11 mouse cellular contexts compared by ENCODE assay signal in the genomic region with DNA sequence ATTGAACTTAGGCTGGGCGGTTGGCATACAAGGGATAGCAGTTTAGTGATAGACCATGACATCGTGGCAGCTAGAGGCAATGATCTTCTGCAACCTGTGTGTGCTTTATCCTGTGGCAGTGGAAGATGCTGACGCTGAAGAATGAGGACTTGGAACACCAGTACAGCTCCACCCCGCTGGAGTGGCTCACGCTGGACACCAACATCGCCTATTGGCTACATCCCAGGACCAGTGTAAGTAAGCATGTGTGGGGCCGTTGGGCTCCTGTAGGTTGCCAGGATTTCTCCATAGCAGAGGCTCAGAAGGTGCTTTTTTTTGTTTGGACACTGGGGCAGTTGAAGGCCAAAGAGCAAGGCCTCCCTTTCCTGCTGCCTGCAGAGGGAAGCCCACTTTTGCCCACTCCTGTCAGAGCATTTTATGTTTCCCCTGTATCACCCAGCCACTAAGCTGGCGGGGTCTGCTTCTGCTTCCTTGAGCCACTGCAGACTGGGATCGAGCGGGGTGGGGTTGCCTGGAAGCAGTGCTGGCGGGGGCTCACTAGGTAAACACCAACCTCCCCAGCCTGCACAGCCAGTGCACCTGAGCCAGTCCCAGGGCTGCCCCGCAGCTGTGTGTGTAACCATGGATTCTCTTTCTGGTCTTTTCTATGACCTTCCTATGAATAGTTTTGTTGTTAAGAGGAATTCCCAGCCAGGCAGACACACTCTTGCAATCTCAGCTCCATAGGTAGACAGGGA. TPM values are rescaled to one million over a fixed set of nuclear protein-coding genes. Genes with fewer than 3 reads are reported as not detected.
DNase-seq lines count a peak whose midpoint lies in the region.
"Had no signal": no experiment of that assay in that cellular context is flagged by ENCODE, and none has a peak within 500 bp of the region (broad histone marks: within the 10 kb centered on the region; RNA-seq: fewer than 3 reads in every experiment).

No protein-coding gene starts in this region.

- WGBS in midbrain, embryonic 10.5 days: 92% methylated on average over 12 of the region's 12 CpGs

- no peaks in the 10 kb centered on the region for H3K27me3 ChIP-seq in midbrain, embryonic 10.5 days (ENCODE audit: low read depth, poor library complexity, severe bottlenecking)
- H3K27me3 ChIP-seq: heart, embryonic 13.5 days; Patski had no signal

- H3K4me1 ChIP-seq in midbrain, embryonic 10.5 days: no peaks in the 10 kb centered on the region
- H3K4me1 ChIP-seq: heart, embryonic 13.5 days had no signal

- H3K27ac ChIP-seq in midbrain, embryonic 10.5 days (replicated peaks): no peak overlapping the region
- H3K27ac ChIP-seq: heart, embryonic 13.5 days had no signal

- H3K4me3 ChIP-seq in midbrain, embryonic 10.5 days: no peak overlapping the region
- H3K4me3 ChIP-seq: heart, embryonic 13.5 days had no signal

- no peaks in the 10 kb centered on the region for H3K9me3 ChIP-seq in midbrain, embryonic 10.5 days (replicated peaks)
- H3K9me3 ChIP-seq: heart, embryonic 13.5 days had no signal

- DNase-seq in kidney, adult 8-10 months: peak; percentile 42 to 43
- DNase-seq in kidney, adult 18-20 months: no peak
- peak; percentile 40 for DNase-seq in brain, adult 2 months (ENCODE audit: low read depth, low spot score)
- peak; percentile 27 for DNase-seq in gastrocnemius, postnatal 10 days
- DNase-seq in lung, postnatal 4 days: peak; percentile 21 to 71
- no peak for DNase-seq in frontal cortex, adult 2 months (ENCODE audit: extremely low spot score in 1 of 2, low spot score in 1 of 2)
- no peak for DNase-seq in midbrain, embryonic 10.5 days (ENCODE audit: low spot score)
- DNase-seq: cerebellum, adult 11-12 months; embryo, embryonic 11 days had no signal

- H3K36me3 ChIP-seq in midbrain, embryonic 10.5 days: peaks cover 96% of the 10 kb centered on the region

RNA-seq across cellular contexts. Expression of a gene that starts 8.0 kb away (rescaled TPM):
- total RNA-seq in gastrocnemius, postnatal 10 days (2021): 10 to 100 TPM; 18.0 to 20.2 TPM
- 69.5 and 72.7 TPM in 2 replicates for polyA plus RNA-seq in frontal cortex, adult 2 months (2012; rRNA removed)
- 91.4 and 91.7 TPM in 2 replicates for polyA plus RNA-seq in midbrain, embryonic 10.5 days (2016; fragmentation: Nextera tagmentation; extraction: Ambion mirVana)

RNA-seq across cellular contexts. Expression of a gene that starts 15.6 kb away (rescaled TPM):
- 10 to 100 TPM; 16.0 to 17.2 TPM for total RNA-seq in gastrocnemius, postnatal 10 days (2021)
- 20.4 and 21.6 TPM in 2 replicates for polyA plus RNA-seq in frontal cortex, adult 2 months (2012; rRNA removed)
- polyA plus RNA-seq in midbrain, embryonic 10.5 days (2016; fragmentation: Nextera tagmentation; extraction: Ambion mirVana): 27.4 and 30.3 TPM in 2 replicates

RNA-seq across cellular contexts. Expression of a gene that starts 35.2 kb away (rescaled TPM):
- 10 to 100 TPM; 71.3 to 76.5 TPM for total RNA-seq in gastrocnemius, postnatal 10 days (2021)
- 59.2 and 66.6 TPM in 2 replicates for polyA plus RNA-seq in frontal cortex, adult 2 months (2012; rRNA removed)
- polyA plus RNA-seq in midbrain, embryonic 10.5 days (2016; fragmentation: Nextera tagmentation; extraction: Ambion mirVana): 16.7 and 21.1 TPM in 2 replicates

RNA-seq across cellular contexts. Expression of a gene that starts 35.9 kb away (rescaled TPM):
- 100 to 1,000 TPM; 140 to 148 TPM for total RNA-seq in gastrocnemius, postnatal 10 days (2021)
- polyA plus RNA-seq in frontal cortex, adult 2 months (2012; rRNA removed): 267 and 274 TPM in 2 replicates
- polyA plus RNA-seq in midbrain, embryonic 10.5 days (2016; fragmentation: Nextera tagmentation; extraction: Ambion mirVana): 536 and 538 TPM in 2 replicates

Comparison
In these comparisons a context has a peak if more than half of its experiments do, and no peak if none do; other contexts are left out.
1. DNase-seq: peak in kidney, adult 8-10 months (2 of 2), brain, adult 2 months (single experiment), gastrocnemius, postnatal 10 days (single experiment) and lung, postnatal 4 days (2 of 2); none in kidney, adult 18-20 months (single experiment), frontal cortex, adult 2 months (0 of 2) and midbrain, embryonic 10.5 days (single experiment).